Mouse (Mus musculus): ENCODE measurements around the gene Zbtb20.

DNA sequence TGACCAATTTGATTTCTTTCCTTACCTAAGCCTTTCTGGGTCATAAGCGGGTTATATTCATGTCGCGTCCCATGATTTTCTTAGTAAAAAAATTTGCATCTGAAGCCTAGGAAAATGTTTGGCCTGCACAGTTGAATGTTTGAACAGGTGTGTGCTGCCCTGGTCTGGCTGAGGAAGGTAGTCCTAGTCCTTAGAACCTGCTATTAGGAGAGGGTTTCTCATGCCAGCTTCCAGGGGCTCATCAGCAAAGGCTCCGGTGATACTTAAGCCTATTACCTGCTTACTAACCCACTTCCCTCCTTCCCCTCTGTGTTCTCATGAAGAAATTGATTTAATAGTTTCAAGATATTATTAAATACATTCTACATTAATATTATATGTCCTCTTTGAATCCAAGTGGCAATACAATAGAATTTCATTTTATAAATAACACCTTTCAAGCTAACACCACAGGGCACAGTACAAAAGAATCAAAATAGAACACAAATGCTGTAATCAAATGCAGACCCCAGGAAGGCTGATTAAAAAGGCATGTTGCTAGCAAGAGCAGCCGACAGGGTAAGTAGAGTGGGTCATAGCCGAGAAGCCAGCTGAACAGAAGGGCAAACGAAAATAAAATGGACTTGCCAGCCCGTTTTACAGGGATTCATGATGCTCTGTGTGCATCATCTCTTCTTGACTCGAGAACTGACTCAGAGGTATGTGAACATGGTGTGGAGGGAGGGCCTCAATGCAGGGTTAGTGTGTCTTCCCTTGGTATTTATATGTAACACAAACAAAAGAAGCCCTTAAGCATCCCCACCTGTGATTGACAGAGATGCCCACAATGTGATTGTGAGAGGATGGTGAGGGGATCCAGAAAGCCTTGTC lies 480.3 kb downstream of the Zbtb20 start:
- TF ChIP-seq CTCF (IDR thresholded peaks at IDR 0.05) (no peak), EP300 (IDR thresholded peaks at IDR 0.05) (no peak)
